Mouse (Mus musculus): ENCODE data around the gene Vps8.
A peak's percentile ranks its signal among the peaks of the same experiment; 100 is the strongest.

Vps8 gene

GRCm38 (mm10) chr16:21631815-21632222 lies 208.9 kb downstream of the Vps8 start:
- DNase-seq, result no peak

GRCm38 (mm10) chr16:21634460-21634859 lies 211.5 kb downstream of the Vps8 start:
- no peak for DNase-seq

GRCm38 (mm10) chr16:21636156-21636853 lies 213.4 kb downstream of the Vps8 start:
- no peak for DNase-seq

- DNase-seq, result no peak
Observed at GRCm38 (mm10) chr16:21637201-21637819, 214.4 kb downstream of the Vps8 start.

DNA sequence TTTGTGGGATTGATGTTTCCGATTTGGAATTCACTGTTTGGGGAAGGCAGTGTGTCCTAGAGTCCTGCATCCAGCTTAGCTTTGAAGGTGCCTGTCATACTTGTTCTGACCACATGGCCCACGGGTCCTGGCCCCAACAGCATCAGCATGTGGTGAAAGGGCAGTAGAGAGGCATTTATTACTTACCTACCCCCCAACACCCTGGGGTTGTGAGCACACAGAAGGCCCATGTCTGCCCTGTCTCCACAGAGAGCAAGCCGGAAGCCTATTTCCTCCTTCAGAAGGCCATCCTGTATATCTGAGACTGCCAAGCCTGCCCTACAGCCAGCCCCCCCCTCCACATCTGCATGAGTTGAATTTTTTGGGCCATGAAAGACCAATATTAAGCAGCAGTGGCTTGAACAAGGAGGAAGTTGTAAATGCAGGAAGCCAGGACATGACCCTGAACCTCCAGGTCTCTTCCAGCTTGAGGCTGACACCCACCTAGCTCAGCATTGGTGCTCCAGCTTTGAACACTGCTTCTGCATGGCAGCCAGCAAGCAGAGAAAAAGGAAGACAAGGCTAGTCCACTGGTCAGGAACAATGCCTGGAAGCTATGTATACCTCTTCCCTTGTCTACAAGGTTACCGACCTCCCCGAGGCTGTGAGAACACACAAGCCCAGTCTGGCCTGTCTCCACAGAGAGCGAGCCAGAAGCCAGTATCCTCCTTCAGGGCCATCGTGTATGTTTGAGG lies 218.0 kb downstream of the Vps8 start:
- DNase-seq, result peak; percentile 41 to 55

- peak; percentile 53 to 77 for DNase-seq
Observed at GRCm38 (mm10) chr16:21641944-21642343, 219.0 kb downstream of the Vps8 start.

DNA sequence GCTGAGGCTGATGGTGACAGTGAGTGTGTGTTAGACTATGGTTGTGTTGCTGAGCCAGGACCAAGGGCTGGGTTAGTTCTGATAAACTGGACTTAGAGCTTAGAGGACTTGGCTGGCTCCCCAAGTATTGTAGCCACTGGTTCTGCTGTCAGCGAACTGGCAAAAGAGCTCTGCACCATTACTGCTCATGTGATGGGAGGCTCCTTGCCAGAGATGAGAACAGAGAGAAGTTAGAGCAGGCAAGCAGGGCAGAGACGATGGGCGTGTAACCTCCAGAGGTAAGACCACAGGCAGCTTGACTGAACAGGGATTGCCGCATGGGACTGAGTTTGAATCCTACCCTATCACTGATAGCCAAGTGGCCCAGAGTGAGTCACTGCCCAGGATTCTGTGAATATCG lies 220.0 kb downstream of the Vps8 start:
- peak; percentile 75 to 81 for DNase-seq

DNA sequence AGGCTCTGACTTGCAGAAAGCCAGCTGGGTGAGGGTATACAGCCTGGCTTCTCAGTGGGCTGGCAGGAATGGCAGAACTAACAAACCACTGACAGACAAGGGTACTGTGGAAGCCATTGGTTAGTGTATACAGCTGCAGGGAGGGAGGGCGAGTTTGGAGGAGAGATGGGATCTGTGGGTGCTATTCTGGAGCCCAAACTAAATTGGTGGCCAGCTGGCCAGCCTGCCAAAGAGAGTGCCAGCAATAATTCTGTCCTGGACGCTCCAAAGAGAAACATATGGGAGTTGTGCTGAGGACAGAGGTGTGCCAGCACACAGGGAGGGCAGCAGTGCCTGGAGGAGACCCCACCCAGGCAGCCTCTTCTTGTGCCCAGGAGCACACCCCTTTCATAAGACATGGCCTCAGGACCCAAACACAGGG lies 220.7 kb downstream of the Vps8 start:
- no peak for DNase-seq

DNA sequence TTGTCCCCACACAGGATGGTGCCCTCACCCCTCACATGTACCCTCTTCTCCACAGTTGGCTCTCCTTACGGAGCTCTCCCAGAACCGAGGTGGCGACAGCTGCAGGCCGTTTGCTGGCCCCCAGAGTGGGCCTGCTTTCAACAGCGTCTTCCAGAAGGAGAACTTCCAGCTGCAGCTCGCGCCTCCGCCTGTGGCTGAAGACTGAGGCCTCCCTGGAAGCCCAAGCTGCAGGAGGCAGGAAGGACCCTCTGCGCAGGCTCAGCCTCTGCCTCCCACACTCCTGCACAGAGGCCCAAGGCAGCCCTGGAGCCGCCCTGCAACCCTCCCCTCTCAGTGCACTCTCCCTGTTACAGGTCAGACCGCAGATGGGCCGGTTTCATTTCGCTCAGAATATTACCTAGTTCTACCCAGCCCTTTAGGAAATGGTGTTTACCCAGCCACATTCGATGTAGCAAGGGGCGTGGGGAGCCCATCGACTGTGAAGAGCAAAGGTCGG lies 221.2 kb downstream of the Vps8 start:
- peak; percentile 80 to 85 for DNase-seq

GRCm38 (mm10) chr16:21644574-21644973 lies 221.7 kb downstream of the Vps8 start:
- DNase-seq, result no peak

- no peak for DNase-seq
Observed at GRCm38 (mm10) chr16:21645915-21646314, 223.0 kb downstream of the Vps8 start.

DNA sequence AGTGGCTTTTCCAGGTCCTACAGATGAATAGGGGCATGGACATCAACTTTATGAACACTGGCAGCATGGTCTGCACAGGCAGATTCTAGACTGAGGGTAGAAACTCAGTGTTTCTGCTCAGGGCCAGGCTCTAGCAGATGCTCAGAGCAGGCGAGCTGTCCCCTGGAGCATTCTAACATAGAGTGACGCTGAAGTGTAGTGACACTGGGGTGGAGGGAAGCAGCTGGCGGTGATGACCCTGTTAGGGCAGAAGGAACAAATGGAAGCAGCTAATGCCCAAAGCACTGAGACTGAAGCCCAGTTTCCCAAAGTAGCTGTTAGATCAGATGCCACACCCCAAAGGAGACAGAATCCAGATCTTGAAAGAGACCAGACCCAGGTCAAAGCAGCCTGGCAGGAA lies 223.6 kb downstream of the Vps8 start:
- DNase-seq, result no peak

- no peak for DNase-seq
Observed at GRCm38 (mm10) chr16:21648800-21649199, 225.9 kb downstream of the Vps8 start.

DNA sequence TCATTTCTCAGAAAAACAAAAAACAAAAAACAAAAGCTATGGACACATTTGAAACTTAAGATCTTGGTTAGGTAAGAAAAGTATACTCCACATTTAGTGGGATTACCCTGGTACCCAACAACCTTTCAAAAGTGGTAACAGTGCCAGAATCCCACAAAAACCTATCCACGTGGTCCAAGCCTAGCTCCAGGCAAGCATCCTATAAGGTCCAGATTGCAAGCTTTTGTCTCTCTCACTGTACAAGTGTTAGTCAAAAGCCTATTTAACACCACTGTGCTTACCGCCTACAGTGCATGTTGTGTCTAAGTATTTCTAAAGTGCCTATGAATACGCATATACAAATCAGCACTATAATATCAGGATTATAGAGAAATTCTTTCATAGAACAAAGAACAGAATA lies 227.4 kb downstream of the Vps8 start:
- DNase-seq, result no peak

DNA sequence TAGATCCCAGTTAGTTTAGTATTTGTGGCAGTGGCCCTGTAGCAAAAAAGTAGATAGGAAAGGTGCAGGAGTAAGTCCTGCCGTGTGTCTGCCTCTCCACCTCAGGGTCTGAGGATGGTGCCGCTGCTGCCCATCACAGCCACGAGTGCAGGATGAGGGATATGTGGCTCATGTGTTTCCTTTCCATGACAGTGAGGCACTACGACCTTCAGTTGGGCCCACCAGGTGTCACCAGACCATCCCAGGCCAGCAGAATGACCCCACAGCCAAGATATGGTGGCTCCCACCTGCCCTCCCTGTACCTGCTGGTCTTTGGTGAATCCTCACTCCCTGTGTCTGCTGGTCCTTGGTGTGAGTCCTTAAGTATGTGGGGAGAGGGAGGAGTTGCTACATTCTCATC lies 228.2 kb downstream of the Vps8 start:
- no peak for DNase-seq

DNA sequence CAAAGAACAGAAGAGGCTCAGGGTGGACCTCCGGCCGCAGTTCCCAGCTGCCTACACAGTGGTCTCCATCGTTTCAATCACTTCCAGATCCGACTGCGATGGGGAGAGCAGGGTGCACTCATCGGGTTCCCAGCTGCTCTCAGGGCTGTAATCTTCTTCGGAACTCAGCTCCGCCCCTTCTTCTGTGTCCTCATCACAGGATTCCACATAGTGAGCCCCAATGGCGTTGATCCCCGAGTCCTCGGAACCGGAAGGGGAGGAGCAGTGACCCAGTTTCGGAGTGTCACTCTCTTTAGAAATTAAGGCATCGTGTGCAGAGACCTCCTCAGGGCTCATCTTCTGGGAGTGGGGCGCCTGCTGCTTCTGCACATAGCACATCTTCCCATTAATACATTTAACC lies 230.2 kb downstream of the Vps8 start:
- no peak for DNase-seq

GRCm38 (mm10) chr16:21654384-21654783 lies 231.5 kb downstream of the Vps8 start:
- no peak for DNase-seq

- DNase-seq, result peak; percentile 49 to 55
Observed at GRCm38 (mm10) chr16:21655291-21655690, 232.4 kb downstream of the Vps8 start.

DNA sequence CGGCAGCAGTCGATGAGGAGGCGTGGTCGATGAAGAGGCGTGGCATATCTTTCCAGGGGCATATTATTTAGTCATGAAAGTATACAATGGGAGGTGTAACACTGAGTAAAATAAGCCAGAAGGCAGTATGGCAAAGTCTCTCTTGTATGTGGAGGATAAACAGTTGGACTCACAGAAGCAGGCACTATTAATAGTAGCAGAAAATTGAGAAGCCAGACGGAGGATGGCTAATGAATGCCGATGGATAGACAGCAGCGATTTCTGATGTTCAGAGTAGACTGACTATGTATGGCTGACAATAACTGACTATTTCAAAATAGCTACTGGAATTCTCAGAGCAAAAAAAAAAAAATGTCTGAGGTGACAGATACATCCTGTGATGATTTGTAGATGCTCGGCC lies 233.0 kb downstream of the Vps8 start:
- DNase-seq, result no peak

- no peak for DNase-seq
Observed at GRCm38 (mm10) chr16:21664633-21665363, 241.9 kb downstream of the Vps8 start.

DNA sequence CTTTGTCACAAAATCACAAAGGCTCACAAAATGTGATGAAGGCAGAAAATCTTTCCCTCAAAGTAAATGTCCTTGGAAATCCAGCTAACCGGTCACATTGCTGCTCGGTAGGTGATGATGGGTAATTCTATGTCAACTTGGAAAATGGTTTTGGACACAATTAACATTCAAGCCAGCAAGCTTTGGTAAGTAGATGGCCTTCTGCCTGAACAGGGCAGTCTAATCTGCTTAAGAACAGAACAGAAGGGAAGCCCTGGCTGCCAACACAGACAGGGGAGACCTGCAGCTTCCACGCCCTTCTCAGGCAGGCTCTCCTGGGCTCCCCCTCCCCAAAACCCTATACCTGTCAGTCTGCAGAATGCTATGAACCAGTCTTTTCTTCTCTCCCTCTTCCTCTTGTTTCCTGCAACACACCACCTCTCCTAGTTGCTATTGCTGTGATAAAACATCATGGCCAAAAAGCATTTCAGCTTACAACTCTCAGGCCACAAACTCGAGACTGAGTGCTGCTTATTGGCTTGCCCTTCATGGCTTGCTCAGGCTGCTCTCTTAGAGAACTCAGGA lies 242.6 kb downstream of the Vps8 start:
- no peak for DNase-seq

DNA sequence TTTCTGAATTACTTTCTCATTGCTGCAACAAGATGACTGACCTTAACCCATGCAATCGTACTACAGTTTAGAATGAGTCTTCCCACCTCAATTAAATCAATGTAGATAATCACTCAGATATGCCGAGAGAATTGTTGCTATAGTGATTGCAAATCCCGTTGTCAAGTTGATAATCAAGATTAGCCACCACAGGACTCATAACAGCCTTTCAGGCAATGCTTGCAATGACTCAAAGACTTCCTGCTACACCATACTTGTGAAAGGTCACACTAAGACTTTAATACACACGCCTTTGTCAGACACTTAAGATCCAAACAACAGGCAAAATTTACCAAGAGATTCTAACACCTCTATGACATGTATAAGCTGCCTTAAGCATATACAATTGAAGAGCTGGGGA lies 249.0 kb downstream of the Vps8 start:
- DNase-seq, result no peak

GRCm38 (mm10) chr16:21673046-21673445 lies 250.1 kb downstream of the Vps8 start:
- DNase-seq, result peak in 1 of 2 experiments; percentile 43
